Mouse (Mus musculus): ENCODE measurements at regions not wholly inside any gene's neighbourhood (a gene's known extent, or its start where the extent isn't known, plus 50 kb on each side); places are given as distances from the start of the nearest gene placed in this dataset.

DNA sequence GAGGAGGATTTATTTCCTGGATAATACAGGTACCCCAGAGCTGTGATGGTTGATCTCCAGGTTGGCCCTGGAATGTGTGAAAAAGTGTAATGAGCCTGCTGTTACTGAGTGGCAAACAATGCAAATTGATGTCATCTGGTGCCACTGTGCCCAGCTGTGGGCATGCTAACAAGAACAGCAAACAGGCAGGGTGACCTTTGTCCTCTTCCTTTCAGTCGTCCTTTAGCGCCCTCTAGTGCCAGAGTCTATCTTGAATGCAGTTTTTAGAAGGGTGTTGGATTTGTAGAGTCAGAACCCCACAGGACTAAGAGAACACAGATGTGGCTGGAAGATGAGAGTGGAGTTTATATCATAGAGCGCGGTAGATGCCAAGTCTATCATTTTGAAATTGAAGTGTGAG, 164.3 kb downstream of the Sdhaf3 start:
- Histone ChIP-seq H3K27ac (ENCODE audit: low read length) (no peak overlapping the region), H3K27me3 (replicated peaks; ENCODE audit: insufficient read depth, low read length) (no peaks in the 10 kb centered on the region), H3K4me1 (ENCODE audit: insufficient read depth, low read depth, low read length) (no peaks in the 10 kb centered on the region), H3K9me3 (ENCODE audit: low read length) (no peaks in the 10 kb centered on the region), H3K4me3 (ENCODE audit: low read depth, low read length) (no peak overlapping the region), H3K9ac (replicated peaks; ENCODE audit: low read depth) (no peak overlapping the region), H3K4me2 (replicated peaks; ENCODE audit: low read depth, low read length) (no peak overlapping the region), H3K36me3 (ENCODE audit: insufficient read depth, low read length) (no peaks in the 10 kb centered on the region)
- 35% methylated on average over 4 of the region's 4 CpGs for WGBS
- DNase-seq (ENCODE audit: low spot score), result peak; percentile 11
- peak; percentile 42 for TF ChIP-seq CTCF (IDR thresholded peaks at IDR 0.05)
- no peak for TF ChIP-seq EP300 (IDR thresholded peaks at IDR 0.05)
- ATAC-seq, result no peak

DNA sequence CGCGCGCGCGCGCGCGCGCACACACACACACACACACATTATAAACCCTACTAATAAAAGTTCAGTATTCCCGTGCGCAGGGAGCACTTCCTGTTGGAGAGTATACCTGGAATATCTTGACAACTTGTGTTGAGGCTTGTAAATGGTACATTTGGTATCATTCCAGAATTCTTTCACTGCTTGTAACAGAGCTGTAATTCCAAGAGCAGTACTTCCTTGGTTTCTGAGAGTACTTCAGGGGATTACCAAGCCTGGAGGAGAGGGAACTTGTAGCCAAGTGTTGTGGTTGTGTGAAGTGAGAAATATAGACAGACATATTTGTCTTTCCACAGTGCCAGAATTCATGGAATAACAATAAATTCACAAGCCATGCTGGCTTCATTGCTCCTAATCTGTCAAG, 177.2 kb downstream of the Sdhaf3 start:
- TF ChIP-seq EP300 (IDR thresholded peaks at IDR 0.05), result no peak
- no peak for TF ChIP-seq CTCF (IDR thresholded peaks at IDR 0.05)
- H3K27me3 ChIP-seq (replicated peaks; ENCODE audit: insufficient read depth, low read length), result no peaks in the 10 kb centered on the region
- H3K4me1 ChIP-seq (ENCODE audit: insufficient read depth, low read depth, low read length), result no peaks in the 10 kb centered on the region
- H3K27ac ChIP-seq (ENCODE audit: low read length), result no peak overlapping the region
- no peak overlapping the region for H3K9ac ChIP-seq (replicated peaks; ENCODE audit: low read depth)
- no peak overlapping the region for H3K4me2 ChIP-seq (replicated peaks; ENCODE audit: low read depth, low read length)
- WGBS, result 94% methylated on average over 11 of the region's 11 CpGs
- no peak overlapping the region for H3K4me3 ChIP-seq (ENCODE audit: low read depth, low read length)
- no peak for DNase-seq (ENCODE audit: low spot score)
- no peaks in the 10 kb centered on the region for H3K36me3 ChIP-seq (ENCODE audit: insufficient read depth, low read length)
- no peaks in the 10 kb centered on the region for H3K9me3 ChIP-seq (ENCODE audit: low read length)
- ATAC-seq, result no peak

DNA sequence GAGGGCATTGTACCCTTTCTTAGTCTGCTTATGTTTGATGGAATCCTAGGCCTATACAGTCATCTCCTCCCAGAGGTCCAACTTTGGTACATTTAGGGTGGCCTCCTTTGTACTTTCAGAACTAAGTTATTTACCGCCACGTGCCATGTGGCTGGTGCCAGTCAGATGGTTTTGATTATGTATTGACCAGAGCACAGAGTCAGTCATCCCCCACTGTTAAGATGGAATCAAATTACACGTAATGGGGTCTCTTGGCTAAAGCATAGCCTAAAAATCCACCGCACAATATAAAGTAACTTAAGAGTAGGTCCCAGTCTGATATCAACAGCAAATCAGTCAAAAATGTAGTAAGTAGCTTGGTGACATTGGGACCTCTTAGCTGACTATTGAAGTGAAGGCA, 178.3 kb downstream of the Sdhaf3 start:
- DNase-seq (ENCODE audit: low spot score), result no peak
- no peak overlapping the region for H3K4me3 ChIP-seq (ENCODE audit: low read depth, low read length)
- no peaks in the 10 kb centered on the region for H3K4me1 ChIP-seq (ENCODE audit: insufficient read depth, low read depth, low read length)
- H3K27me3 ChIP-seq (replicated peaks; ENCODE audit: insufficient read depth, low read length), result no peaks in the 10 kb centered on the region
- ATAC-seq, result no peak
- H3K9me3 ChIP-seq (ENCODE audit: low read length), result no peaks in the 10 kb centered on the region
- no peak for TF ChIP-seq CTCF (IDR thresholded peaks at IDR 0.05)
- no peak for TF ChIP-seq EP300 (IDR thresholded peaks at IDR 0.05)
- H3K36me3 ChIP-seq (ENCODE audit: insufficient read depth, low read length), result no peaks in the 10 kb centered on the region
- no peak overlapping the region for H3K4me2 ChIP-seq (replicated peaks; ENCODE audit: low read depth, low read length)
- WGBS, result 87% methylated on average over 4 of the region's 4 CpGs
- H3K9ac ChIP-seq (replicated peaks; ENCODE audit: low read depth), result no peak overlapping the region
- H3K27ac ChIP-seq (ENCODE audit: low read length), result no peak overlapping the region

DNA sequence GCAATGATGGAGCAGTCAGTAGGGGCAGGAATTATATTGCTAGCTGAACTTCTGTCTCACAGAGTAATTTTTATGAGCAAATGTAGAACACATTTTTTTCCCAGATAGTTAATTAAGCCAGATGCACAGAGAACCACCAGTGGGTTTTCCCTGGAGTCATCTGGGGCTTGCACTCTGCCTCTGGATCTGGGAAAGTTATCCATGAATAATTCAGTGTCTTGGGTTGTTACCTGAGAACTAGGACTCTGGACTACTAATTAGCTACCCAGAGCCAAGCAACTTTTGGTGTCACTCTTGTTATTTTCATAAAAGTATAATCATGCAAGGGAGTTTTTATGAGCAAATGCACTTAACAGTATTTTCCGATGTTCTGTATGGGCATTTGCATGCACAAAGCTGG, 179.1 kb downstream of the Sdhaf3 start:
- H3K27ac ChIP-seq (ENCODE audit: low read length), result no peak overlapping the region
- no peaks in the 10 kb centered on the region for H3K36me3 ChIP-seq (ENCODE audit: insufficient read depth, low read length)
- no peaks in the 10 kb centered on the region for H3K4me1 ChIP-seq (ENCODE audit: insufficient read depth, low read depth, low read length)
- no peaks in the 10 kb centered on the region for H3K9me3 ChIP-seq (ENCODE audit: low read length)
- 93% methylated on average over 1 of the region's 1 CpGs for WGBS
- TF ChIP-seq CTCF (IDR thresholded peaks at IDR 0.05), result no peak
- TF ChIP-seq EP300 (IDR thresholded peaks at IDR 0.05), result no peak
- H3K27me3 ChIP-seq (replicated peaks; ENCODE audit: insufficient read depth, low read length), result no peaks in the 10 kb centered on the region
- no peak for DNase-seq (ENCODE audit: low spot score)
- no peak overlapping the region for H3K4me3 ChIP-seq (ENCODE audit: low read depth, low read length)
- no peak overlapping the region for H3K9ac ChIP-seq (replicated peaks; ENCODE audit: low read depth)
- H3K4me2 ChIP-seq (replicated peaks; ENCODE audit: low read depth, low read length), result no peak overlapping the region
- ATAC-seq, result no peak

DNA sequence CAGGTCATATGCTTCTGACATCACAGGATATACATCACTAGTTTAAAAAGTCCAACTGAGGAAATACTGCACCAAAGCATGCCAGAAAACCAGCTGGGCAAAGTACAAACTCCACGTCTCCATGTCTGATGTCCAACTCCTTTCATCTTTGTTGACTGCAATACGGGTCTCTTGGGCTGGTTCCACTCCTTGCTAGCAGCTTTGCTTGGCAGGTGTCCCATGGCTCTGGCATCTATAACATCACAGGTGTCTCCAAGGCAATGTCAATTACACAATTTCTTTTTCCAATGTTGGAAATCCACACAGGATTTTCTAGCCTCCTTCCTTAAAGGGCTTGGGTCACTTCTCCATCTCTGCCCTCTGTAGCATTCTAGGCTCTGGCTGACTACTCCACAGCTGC, 225.9 kb downstream of the Sdhaf3 start:
- WGBS, result 79% methylated on average over 2 of the region's 2 CpGs
- TF ChIP-seq EP300 (IDR thresholded peaks at IDR 0.05), result no peak
- no peak for TF ChIP-seq CTCF (IDR thresholded peaks at IDR 0.05)
- H3K4me3 ChIP-seq (ENCODE audit: low read depth, low read length), result no peak overlapping the region
- H3K27ac ChIP-seq (ENCODE audit: low read length), result no peak overlapping the region
- no peaks in the 10 kb centered on the region for H3K4me1 ChIP-seq (ENCODE audit: insufficient read depth, low read depth, low read length)
- no peaks in the 10 kb centered on the region for H3K36me3 ChIP-seq (ENCODE audit: insufficient read depth, low read length)
- no peaks in the 10 kb centered on the region for H3K9me3 ChIP-seq (ENCODE audit: low read length)
- ATAC-seq (no peak), DNase-seq (ENCODE audit: low spot score) (no peak)
- no peak overlapping the region for H3K4me2 ChIP-seq (replicated peaks; ENCODE audit: low read depth, low read length)
- H3K27me3 ChIP-seq (replicated peaks; ENCODE audit: insufficient read depth, low read length), result no peaks in the 10 kb centered on the region
- H3K9ac ChIP-seq (replicated peaks; ENCODE audit: low read depth), result no peak overlapping the region

DNA sequence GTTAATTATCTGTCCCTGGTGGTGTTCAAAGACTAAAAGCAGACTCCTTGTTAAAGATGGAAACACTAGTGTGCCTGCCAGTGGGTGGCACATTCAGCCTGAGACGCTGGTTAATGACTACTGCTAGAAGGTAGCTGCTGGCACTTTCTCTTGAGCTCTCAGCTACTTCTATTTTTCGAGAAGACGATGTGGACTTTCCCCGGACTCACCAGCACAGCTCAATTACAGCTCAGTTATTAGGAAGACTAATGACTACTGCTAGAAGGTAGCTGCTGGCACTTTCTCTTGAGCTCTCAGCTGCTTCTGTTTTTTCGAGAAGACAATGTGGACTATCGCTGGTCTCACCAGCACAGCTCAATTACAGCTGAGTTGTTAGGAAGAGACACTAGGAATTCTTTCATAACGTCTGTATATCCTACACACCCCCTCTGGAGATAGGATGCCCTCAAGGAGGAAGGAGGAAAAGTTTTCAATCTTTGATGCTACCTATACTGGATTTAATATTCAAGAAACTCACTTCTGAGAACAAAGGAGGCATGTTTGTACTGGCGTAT, 243.3 kb downstream of the Sdhaf3 start:
- TF ChIP-seq EP300 (IDR thresholded peaks at IDR 0.05) (no peak), CTCF (IDR thresholded peaks at IDR 0.05) (no peak)
- ATAC-seq, result no peak
- 53% methylated on average over 8 of the region's 8 CpGs for WGBS

DNA sequence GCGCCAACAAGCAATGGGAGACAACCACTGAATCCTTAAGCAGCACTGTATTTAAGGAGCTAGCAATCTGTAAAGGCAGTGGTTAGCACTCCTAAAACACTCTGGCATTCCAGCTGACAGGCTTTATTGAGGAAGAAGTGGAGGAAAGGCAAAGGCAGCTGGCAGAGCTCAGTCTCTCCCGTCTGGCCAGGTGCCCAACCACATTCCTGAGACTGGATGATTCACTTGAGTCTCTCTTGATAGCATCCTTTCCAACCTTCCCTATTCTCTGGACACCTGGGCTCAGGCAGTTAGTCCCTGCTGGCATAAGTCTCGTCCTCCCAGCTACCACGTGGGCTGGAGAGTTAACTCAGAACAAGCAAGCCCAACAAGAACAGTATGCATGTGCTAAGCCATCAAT, 260.1 kb downstream of the Sdhaf3 start:
- H3K36me3 ChIP-seq (ENCODE audit: insufficient read depth, low read length), result no peaks in the 10 kb centered on the region
- no peak overlapping the region for H3K4me3 ChIP-seq (ENCODE audit: low read depth, low read length)
- no peak overlapping the region for H3K27ac ChIP-seq (ENCODE audit: low read length)
- WGBS, result 34% methylated on average over 4 of the region's 4 CpGs
- ATAC-seq (no peak), DNase-seq (ENCODE audit: low spot score) (no peak)
- no peaks in the 10 kb centered on the region for H3K4me1 ChIP-seq (ENCODE audit: insufficient read depth, low read depth, low read length)
- TF ChIP-seq EP300 (IDR thresholded peaks at IDR 0.05), result no peak
- no peak for TF ChIP-seq CTCF (IDR thresholded peaks at IDR 0.05)
- H3K9me3 ChIP-seq (ENCODE audit: low read length), result no peaks in the 10 kb centered on the region
- no peak overlapping the region for H3K4me2 ChIP-seq (replicated peaks; ENCODE audit: low read depth, low read length)
- no peaks in the 10 kb centered on the region for H3K27me3 ChIP-seq (replicated peaks; ENCODE audit: insufficient read depth, low read length)
- no peak overlapping the region for H3K9ac ChIP-seq (replicated peaks; ENCODE audit: low read depth)

More for the DNA sequence above, 243.3 kb downstream of the Sdhaf3 start:
- H3K4me1 ChIP-seq (ENCODE audit: insufficient read depth, low read depth, low read length), result no peaks in the 10 kb centered on the region
- H3K36me3 ChIP-seq (ENCODE audit: insufficient read depth, low read length), result no peaks in the 10 kb centered on the region
- H3K4me3 ChIP-seq (ENCODE audit: low read depth, low read length), result no peak overlapping the region
- H3K9ac ChIP-seq (replicated peaks; ENCODE audit: low read depth), result no peak overlapping the region
- DNase-seq (ENCODE audit: low spot score), result no peak
- no peak overlapping the region for H3K4me2 ChIP-seq (replicated peaks; ENCODE audit: low read depth, low read length)
- no peaks in the 10 kb centered on the region for H3K27me3 ChIP-seq (replicated peaks; ENCODE audit: insufficient read depth, low read length)
- H3K9me3 ChIP-seq (ENCODE audit: low read length), result no peaks in the 10 kb centered on the region
- H3K27ac ChIP-seq (ENCODE audit: low read length), result no peak overlapping the region
